Mouse (Mus musculus) liver, embryonic 14.5 days (tissue): ENCODE measurements around the gene Stk26.

Experiments used
- CTCF ChIP-seq: IDR thresholded peaks from 2 replicates; pipeline ENCODE4 v1.5.1; 2016; ENCODE audit warnings: antibody characterized with exemption, low read depth, control low read depth
- EP300 ChIP-seq: IDR thresholded peaks from 2 replicates; pipeline ENCODE4 v1.6.1; 2016; ENCODE audit warnings: antibody characterized with exemption, low read depth

- TF ChIP-seq CTCF, result no peak
- TF ChIP-seq EP300, result no peak
Observed at GRCm38 (mm10) chrX:50874246-50875002, 33.6 kb downstream of the Stk26 start.
